Mouse (Mus musculus) adrenal gland, adult (tissue): ENCODE measurements around the gene Scmh1.

Experiments used
- DNase-seq, 2 experiments: peaks; one replicate each; pipeline ENCODE4 v3.0.0; 2022 to 2023; ENCODE audit warnings: low spot score in 1 of 2; ENCODE audit not compliant: inconsistent age in 2 of 2

Gene Scmh1

DNA sequence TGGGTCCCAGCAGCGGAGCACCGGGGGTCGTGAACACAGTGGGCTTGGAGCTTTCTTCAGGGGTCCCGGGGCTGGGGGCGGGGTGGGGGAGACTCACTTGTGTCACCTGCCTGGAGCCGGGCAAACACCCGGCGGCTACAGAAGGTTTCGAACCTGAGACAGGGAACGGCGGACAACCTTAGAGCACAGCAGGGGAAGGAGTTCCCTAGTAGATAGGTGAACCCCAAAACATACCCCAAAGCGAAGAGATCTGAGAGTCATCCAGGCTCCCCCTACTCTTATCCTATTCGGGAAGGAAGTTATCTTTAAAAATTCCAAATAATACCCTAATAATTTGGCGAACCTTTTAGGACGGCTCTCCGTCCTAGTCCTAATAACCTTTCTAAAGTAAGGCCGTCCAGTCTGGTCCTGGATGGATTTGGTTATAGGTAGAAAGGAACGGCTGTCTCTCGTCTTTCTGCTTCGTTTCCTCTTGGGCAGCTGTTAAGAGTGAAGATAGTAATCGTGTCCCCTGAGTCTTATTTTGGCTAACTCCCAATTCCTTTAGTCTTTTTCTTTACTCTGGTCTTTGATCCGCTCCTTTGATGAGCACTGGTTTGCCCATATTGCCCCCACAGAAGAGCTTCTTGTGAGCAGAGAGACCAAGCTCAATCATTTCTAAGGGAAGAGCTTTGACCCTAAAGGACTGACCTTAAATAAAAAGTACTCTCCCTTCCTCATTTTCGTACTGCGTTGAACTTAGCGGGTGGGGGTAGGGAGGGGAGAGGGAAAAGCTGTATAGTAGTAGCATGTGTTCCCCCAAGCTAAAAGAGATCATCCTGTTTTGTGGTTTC, 941 bp downstream of the Scmh1 start:
- peak in 1 of 2 experiments; percentile 72 for DNase-seq

DNA sequence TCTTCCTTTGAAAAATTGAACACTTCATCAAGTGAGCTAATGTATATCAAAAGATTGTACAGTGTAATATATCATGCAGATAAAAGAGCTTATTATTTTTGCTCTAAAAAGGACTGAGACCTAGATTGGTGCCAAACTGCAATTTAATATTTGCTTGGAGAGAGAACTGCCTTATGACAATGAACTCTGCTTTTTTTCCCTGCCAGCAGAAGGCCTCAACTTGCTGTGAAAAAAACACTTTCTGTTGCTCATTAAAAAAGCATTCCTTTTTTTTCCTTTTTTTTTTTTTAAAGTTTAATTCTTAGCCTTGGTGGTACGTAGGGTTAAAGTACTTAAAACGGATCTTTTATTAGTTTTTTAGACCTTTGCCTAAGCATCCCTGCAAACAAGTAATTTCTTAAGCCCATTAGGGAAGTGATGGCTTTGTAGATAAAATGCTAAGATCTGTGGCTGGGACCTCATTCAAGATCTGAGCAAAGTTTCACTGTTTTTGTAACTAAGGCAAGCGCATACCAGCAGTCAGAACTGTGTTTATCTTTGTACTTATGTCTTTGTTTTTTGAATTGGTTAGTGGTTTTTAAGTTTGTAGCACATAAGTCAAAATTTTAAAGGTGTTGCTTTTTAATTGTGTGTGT, 1.7 kb downstream of the Scmh1 start:
- no peak for DNase-seq

DNA sequence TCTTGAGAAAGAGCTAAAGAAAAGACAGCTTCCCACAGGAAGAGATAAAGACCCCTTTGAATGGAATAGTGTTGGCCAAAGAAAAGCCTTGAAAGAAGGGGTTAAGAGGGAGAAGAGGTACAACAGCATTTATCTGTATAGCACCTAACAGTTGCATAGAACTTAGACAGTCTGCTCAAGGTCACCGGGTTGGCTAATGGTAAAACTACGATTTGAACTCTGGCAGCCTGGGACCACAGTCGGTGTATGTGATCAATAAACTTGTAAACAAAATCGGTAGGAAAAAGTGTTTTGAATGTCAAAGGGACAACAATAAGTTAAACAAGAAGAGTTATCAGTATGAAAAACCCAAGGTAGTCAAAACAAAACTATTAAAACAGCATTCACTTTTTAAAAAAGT, 13.0 kb downstream of the Scmh1 start:
- no peak for DNase-seq

DNA sequence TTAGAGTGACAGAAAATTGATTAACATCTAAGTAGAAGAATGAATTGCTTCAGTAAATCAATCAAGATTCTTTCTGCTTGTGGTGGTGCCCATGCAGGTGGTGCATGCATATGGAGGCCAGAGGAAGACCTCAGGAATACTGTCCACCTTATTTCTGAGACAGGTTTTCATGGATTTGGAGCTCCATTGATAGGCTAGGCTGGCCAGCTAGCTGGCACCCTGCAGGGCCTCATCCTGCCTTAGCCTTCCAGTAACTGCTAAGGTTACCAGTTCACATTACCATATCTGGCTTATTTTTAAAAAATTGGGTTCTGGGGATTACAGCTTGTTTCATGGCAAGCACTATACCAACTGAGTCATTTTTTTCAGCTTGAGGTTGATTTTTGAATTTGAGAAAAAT, 15.1 kb downstream of the Scmh1 start:
- DNase-seq: no peak

DNA sequence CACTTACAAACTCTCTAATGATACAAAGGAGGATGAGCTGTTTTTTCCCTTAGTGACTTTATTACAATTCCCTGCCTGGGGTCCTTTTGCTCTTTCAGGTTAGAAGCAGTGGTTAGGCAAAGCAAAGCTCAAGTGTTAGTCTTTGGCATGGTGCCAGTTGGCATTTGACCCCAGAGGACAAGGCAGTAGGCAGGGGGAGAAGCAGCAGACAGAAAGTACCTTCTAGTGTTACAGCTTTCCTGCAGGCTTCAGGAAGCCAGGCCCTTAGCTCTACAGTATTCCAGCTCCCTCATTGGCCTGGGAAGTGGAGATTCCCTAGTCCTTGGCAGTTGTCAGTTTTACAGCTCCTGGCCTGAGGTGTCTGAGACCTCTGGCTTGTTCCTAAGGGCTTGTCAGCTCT, 15.6 kb downstream of the Scmh1 start:
- DNase-seq: peak in 1 of 2 experiments; percentile 59

DNA sequence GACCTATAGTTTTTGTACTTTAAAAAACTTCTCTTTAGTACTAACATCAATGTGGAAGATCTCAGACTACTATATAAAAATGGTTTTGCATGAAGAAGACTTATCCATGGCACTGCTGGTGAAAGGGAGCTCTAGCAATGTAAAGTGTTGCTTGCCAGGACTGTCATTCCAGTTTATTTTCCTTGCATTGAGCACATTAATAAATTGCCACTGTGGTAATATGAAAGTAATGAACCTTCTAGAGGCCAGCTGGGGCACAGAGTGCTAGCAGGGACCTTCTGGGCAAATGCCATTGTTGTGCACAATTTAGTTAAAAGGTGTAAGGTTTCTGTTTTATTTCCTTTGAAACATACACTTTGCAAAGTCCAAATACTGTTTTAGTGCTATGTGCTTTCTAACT, 25.5 kb downstream of the Scmh1 start:
- DNase-seq: no peak

GRCm38 (mm10) chr4:120432599-120433373, 27.7 kb downstream of the Scmh1 start:
- no peak for DNase-seq

DNA sequence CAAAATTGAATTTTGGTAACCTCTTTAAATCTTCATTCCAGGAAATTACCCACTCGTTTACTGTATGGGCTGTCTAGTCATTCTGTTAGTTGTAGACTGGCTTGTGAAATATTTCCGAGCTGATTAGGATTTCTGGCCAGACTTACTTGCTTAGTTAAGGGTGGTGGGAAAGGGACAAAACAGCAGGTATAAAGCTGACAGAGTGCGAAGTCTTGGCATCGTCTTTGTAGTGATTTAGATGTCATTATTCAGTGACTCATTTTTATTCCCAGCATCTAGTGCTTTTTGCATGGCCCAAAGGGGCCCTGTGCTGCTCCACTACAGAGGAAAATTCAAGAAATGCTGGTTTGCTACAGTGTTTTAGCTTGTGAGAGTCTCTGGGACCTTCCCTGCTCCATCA, 56.7 kb downstream of the Scmh1 start:
- DNase-seq: no peak

- no peak for DNase-seq
Observed at GRCm38 (mm10) chr4:120472946-120473345, 67.9 kb downstream of the Scmh1 start.

- DNase-seq: peak; percentile 31 to 63
Observed at GRCm38 (mm10) chr4:120487707-120488106, 82.6 kb downstream of the Scmh1 start.

GRCm38 (mm10) chr4:120506955-120507354, 101.9 kb downstream of the Scmh1 start:
- no peak for DNase-seq

GRCm38 (mm10) chr4:120511203-120511602, 106.1 kb downstream of the Scmh1 start:
- DNase-seq: no peak

DNA sequence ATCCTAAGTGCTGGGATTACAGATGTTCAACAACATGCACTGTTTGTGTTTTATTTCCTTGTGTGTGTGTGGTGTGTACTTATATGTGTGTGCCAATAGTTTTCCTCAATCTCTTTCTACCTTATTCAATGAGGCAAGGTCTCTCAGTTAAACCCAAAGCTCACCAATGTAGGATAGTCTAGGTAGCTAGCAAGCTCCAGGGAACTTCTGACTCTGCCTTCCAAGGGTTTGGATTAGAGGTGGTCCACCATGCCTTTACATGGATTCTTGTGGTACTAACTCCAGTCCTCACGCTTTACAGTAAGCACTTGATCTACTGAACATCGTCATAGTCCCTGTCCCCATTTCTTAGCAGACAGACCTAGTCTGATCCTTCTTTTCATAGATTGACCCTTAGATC, 109.3 kb downstream of the Scmh1 start:
- DNase-seq: no peak

GRCm38 (mm10) chr4:120516491-120516890, 111.4 kb downstream of the Scmh1 start:
- DNase-seq: no peak

DNA sequence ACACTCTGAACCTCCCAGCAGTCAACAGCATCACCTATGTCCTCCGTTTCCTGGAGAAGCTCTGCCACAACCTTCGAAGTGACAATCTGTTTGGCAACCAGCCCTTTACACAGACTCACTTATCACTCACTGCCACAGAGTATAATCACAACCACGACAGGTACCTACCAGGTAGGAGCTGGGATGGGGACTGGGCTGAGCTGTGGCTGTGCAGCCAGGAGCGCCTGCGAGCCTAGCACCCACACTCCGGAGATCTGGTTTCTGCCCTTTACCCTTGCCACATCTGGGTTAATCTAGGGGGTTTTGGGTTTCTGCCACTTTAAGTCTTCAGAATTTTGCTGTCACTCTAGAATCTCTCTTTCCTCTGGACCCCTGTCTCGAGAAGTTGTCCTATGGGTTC, 111.8 kb downstream of the Scmh1 start:
- DNase-seq: no peak

DNA sequence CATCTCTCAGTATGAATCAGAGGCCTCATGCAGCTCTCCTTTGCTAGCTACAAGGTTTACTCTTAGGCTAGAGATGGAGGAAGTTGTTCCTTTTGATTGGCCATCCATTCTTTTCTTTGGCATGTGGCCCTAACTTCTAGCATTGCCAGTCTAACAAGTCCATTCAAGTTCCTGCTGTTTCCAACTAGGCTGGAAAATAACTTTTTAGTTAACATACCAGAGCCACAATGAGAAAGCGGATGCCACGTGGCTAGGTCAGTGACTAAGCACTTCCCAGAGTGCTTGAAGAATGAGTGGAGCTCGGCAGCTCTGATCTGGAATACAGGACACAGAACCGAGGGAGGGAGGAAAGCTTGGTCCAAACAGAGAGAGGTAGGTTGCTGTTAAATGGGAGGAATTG, 112.3 kb downstream of the Scmh1 start:
- DNase-seq: no peak

- no peak for DNase-seq
Observed at GRCm38 (mm10) chr4:120521761-120522160, 116.7 kb downstream of the Scmh1 start.

- DNase-seq: no peak
Observed at GRCm38 (mm10) chr4:120522351-120522750, 117.3 kb downstream of the Scmh1 start.

DNA sequence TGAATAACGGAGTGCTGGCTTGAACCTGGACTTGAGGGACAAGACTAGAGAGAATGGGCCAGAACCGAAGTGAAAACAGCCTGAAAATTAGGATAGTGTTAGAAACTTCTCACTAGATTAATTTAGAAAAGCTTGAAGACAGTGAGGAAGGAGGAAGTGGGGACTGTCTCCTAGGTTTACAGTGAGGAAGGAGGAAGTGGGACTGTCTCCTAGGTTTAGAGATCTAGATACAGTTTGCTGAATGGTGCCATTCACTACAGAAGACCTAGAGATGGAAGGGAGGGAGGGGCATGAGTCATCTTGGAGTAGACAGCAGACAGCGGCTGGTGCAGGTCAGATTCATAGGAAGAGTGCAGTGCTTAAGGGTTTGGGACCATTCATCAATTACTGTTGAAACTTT, 118.0 kb downstream of the Scmh1 start:
- no peak for DNase-seq

DNA sequence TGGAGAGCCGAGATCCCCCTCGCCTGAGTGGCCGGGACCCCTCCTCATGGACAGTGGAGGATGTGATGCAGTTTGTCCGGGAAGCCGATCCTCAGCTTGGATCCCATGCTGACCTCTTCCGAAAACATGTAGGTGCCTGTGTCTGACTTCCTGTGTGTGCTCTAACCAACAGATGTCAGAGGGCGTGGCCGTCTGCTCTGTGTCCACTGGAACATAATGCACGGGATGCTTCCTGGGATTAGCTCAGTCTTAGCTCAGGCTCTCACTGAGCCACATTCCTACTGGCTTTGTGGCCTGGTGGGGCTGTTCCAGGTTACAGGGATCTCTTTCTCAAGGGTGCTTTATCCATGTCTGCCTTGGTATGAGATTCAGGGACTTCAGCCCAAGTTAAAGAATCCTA, 123.1 kb downstream of the Scmh1 start:
- no peak for DNase-seq

- DNase-seq: no peak
Observed at GRCm38 (mm10) chr4:120531986-120532385, 126.9 kb downstream of the Scmh1 start, which contains the start of gene Slfnl1. Slfnl1 (plus strand) TSS chr4:120532231.

GRCm38 (mm10) chr4:120538664-120539063, 133.6 kb downstream of the Scmh1 start:
- DNase-seq: no peak
